Mouse (Mus musculus): ENCODE results near the gene Svs5. TPM values are rescaled to one million over a fixed set of nuclear protein-coding genes. Genes with fewer than 3 reads are reported as not detected.
"Not testable (repeated sequence)": the region's sequence is repeated elsewhere in the genome, so short reads cannot be mapped to it uniquely, and the experiment has no call there.

Svs5 gene
- total RNA-seq (2014; fragmentation: Nextera tagmentation) (not detected in 2 replicates), total RNA-seq (2017) (not detected in 2 replicates)

DNA sequence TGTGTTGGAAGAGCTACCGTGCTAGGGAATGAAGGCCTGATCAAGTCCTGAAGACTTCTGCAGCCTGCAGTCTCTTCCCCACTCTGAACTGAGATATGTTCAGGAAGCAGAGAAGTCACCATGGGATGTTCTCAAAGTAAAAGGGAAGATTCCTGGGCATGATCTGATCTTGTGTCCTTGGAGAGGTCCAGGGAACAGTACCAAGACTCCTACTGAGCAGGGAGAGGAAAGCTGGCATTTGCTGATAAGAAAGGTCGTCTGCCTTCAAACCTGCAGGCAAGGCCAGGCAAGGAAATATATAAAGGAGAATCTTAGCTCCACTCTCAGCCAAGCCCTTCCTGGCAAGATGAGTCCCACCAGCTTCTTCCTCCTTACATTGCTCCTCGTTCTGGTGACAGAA lies at the start of gene Svs5:
TSS of gene Svs5 (plus strand) at position 301 of the 400 bp plus-strand sequence.
- ATAC-seq (replicated peaks; ENCODE audit: poor library complexity, severe bottlenecking): not testable (repeated sequence)

DNA sequence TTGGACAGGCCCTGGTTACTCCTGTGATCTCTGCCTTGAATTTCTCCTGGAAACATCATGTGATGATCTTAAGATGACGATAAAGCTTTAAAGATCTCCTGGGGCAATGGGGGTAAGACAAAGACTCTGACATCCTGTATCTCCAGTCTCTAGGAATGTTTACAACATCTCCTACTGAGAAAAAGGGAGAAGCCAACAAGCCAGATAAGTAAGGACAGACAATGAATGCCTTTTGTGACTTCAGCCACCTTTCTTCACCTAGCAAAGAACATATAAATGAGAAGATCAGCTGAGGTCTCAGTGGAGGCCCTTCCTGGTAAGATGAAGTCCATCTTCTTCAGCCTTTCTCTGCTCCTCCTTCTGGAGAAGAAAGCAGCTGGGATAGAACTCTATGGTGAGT lies 43.6 kb upstream of the Svs5 start, which contains the start of gene Svs3a:
TSS of gene Svs3a (plus strand) at position 301 of the 400 bp plus-strand sequence.
- ATAC-seq (replicated peaks; ENCODE audit: poor library complexity, severe bottlenecking): not testable (repeated sequence)

DNA sequence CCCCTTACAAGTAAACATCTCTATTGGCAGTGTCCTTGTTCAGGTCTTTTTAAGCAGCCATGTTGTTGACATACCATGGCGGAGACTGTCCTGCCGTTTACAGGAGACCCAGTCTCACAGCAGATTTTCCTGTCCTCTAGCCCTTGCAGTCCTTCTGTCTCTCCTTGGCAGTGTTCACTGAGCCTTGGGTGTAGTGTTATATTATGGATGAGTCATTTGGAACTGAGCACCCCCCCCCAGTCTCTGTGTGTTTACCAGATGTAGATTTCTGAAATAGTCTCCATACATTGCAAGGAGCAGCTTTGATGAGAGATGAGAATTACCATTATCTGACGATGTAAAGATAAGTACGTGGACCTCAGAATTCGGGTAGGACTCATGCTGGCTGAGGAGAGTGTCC lies 19.9 kb upstream of the Svs5 start:
- ATAC-seq (replicated peaks; ENCODE audit: poor library complexity, severe bottlenecking): no peak

DNA sequence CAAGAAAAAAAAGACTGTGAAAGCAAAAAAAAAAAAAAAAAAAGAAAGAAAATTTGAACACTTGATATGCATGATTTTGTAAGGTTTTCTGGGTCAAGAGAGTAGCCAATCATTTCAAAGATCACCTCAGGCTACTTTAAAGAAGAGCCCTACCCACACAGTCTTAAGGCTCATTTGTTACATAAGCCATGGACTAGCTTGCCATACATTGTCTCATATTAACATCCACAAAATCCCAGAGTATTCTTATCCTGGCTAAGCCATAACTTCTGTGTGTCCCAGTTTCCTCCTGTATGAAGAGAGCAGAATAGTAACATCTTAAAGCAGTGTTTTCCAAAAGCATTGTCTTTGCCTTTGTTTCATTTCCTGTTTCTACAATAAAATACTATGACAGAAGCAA lies 17.1 kb upstream of the Svs5 start:
- not testable (repeated sequence) for ATAC-seq (replicated peaks; ENCODE audit: poor library complexity, severe bottlenecking)

DNA sequence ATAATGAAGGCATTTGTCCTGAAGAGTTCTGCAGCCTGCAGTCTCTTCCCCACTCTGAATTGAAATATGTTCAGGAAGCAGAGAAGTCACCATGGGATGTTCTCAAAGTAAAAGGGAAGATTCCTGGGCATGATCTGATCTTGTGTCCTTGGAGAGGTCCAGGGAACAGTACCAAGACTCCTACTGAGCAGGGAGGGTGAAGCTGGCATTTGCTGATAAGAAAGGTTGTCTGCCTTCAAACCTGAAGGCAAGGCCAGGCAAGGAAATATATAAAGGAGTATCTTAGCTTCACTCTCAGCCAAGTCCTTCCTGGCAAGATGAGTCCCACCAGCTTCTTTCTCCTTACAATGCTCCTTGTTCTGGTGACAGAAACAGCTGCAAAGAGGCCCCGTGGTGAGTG lies 16.1 kb upstream of the Svs5 start, which contains the start of gene Svs6:
TSS of gene Svs6 (plus strand) at position 301 of the 400 bp plus-strand sequence.
- ATAC-seq (replicated peaks; ENCODE audit: poor library complexity, severe bottlenecking): not testable (repeated sequence)

DNA sequence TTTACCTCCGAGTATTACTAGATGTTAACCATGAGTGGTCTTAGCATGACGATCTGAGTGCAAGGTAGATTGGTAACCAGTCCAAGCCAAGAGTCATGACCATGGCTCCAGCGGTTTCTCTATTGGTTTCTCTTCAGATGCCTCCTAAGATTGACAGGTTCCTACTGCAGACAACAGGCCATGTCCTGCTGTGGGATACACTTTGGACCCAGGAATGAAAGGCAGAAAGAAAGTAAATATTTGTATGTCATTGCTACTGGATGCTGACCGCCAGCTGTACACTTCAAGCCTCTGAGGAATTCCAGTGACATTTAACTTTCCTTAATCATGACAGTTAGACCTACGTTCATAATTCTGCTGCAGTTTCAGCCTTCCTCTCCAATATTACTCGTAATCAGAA lies 11.6 kb upstream of the Svs5 start:
- ATAC-seq (replicated peaks; ENCODE audit: poor library complexity, severe bottlenecking): no peak

DNA sequence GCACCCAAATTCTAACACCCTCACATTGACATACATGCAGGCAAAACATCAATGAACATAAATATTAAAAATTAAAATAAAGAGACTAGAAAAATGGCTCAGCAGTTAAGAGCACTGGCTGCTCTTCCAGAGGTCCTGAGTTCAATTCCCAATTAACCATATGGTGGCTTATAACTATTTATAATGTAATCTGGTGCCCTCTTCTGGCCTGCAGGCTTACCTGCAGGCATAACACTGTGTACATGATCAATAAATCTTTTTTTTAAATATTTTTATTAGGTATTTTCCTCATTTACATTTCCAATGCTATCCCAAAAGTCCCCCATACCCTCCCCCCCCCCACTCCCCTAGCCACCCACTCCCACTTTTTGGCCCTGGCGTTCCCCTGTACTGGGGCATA lies 11.2 kb downstream of the Svs5 start:
- not testable (repeated sequence) for ATAC-seq (replicated peaks; ENCODE audit: poor library complexity, severe bottlenecking)

DNA sequence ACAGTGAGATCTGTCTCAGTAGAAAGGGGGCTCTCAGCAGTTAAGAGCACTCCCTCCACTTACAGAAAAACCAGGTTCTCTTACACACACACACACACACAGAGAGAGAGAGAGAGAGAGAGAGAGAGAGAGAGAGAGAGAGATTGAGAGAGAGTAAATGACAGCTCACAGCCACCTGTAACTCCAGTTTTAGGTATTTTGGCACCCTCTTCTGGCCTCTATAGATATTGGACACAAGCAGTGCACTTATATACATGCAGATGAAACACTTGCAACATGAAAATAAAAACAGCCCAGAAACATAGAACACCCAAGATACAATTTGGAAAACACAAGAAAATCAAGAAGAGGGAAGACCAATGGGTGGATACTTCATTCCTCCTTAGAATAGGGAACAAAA lies 15.2 kb downstream of the Svs5 start:
- ATAC-seq (replicated peaks; ENCODE audit: poor library complexity, severe bottlenecking): not testable (repeated sequence)

DNA sequence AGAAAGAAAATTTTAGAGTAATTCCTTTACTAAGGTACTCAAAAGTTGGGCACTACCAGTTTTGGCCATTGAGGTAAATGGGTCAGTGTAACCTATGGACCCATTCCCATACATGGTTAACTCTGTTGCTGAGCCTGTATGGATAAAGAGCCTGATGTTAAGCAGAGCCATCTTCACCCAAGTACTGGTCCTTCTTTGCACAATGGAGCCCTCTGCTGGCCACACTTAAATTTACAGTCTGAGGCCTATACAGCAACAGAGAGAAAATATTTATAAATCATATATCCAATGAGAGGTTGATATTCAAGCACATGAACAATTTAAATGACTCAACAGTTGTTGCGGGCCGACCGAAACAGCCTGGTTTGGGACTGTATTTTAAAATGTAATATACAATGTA lies 16.4 kb downstream of the Svs5 start:
- peak; percentile 74 for ATAC-seq (replicated peaks; ENCODE audit: poor library complexity, severe bottlenecking)

DNA sequence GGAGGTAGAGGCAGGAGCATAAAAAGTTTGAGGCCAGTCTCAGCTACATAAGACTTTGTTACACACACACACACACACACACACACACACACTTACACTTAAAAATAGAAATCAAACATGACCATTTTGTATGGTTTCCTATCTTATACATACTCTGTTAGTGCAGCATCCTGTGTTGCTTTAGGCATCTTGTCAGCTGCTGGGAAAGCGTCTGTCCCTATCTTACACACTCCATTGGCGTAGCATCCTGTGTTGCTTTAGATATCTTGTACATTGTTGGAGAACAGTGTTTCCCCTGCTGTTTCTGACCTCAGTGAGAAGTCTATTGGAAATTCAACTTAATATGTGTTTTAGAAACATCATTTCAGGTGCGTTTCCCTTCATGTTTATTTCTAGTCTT lies 20.2 kb downstream of the Svs5 start:
- ATAC-seq (replicated peaks; ENCODE audit: poor library complexity, severe bottlenecking): no peak

DNA sequence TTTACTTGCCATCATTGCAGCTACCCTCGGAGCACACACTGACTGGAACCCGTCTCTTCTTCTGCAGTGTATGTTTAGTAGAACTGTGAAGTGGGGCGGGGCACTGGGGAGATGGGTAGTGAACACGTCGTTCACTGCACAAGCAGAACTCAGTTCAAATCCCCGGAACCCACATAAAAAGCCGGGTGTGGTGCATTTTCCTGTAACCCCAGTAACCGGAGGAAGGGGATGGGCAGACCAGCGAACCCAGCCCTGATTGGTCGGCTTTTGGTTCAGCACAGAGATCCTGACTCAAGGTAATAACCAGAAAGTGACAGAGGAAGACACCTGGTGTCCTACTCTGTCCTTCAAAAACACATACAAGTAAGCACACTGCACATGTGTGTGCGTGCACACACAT lies 20.8 kb downstream of the Svs5 start:
- ATAC-seq (replicated peaks; ENCODE audit: poor library complexity, severe bottlenecking): no peak

DNA sequence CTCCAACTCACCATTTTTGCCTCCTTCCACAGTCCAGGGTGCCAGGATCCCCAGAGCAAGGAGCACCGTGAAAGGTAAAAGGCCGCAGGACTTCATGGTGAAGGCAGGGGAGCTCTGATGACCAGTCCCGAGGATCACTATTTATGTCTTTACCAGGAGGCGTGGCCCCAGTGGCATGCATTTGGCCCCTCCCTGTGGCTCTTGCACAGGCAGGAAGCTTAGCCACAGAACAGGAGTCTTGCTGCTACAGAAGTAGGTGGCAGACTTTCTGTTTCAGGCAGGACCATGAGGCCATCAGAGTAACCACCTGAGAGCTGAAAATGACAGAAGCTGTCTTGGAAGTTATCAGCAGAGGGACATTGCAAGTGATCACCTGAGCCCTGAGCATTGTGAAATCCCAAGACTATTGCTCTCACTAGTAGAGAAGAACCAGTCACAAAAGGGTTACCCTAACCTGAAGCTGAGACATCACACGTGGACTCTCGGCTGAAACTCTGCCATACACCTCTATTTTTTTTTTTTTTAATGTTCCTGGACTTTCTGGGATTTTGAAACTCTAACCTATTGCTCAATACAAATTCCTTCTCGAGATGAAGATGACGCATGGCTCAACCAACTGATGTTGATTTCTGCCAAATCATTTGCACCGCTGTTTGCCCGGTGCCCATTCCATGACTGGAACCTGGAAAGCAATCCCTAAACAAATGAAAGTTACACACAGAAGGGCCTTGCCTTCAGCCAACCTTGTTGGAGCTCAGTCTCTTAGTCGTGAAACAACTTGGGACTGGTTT lies 23.8 kb downstream of the Svs5 start:
- ATAC-seq (replicated peaks; ENCODE audit: poor library complexity, severe bottlenecking): peak; percentile 75

DNA sequence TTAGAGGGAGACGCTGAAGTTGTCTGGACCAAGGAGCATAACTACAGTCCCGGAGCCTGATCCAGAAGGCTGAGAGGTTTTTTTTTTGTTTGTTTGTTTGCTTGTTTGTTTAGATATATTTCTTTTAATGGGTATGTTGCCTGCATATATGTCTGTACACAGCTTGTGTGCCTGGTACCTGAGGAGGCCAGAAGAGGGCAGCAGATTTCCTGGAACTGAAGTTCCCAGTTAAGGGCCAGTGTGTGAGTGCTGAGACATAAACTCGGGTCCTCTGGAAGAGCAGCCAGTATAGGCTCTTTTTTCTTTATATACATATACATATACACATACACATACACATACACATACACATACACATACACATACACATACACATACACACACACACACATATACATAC lies 25.8 kb downstream of the Svs5 start:
- ATAC-seq (replicated peaks; ENCODE audit: poor library complexity, severe bottlenecking): no peak

DNA sequence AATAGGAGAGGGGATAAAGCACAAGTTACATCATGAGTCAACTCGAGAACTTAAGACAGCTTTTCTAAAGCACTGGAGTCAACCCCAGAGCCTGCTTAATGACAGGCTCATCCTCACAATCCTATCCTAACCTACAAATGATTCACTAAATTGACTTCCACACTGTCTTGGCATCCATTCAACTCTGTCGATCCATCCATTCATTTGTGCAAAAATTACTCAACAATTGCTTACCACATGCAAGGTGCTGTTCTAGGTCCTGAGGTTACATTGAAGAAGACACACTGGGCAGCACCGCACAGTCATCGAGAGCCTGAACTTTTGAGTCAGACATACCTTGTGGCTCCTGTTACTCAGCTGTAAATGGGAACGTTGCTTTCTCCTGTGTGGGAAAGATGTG lies 26.5 kb downstream of the Svs5 start:
- ATAC-seq (replicated peaks; ENCODE audit: poor library complexity, severe bottlenecking): peak; percentile 33

DNA sequence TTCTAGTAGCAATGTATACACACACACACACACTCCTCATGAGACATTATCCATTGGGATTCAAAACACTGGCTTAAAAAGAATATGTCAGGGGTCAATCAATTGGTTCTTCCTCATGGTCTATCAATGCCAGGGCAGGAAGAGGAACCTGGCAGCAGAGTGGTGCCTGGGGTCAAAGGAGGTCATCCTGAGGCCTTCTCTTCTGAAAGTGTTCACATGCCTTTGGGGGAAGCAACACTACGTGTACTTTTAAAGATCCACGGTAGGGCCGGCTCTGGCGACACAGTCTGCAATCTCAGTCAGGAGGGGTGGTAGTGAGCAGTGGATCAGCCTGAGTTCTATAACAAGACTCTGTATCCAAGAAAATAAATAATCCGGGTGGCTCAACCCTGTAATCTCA lies 27.1 kb downstream of the Svs5 start:
- ATAC-seq (replicated peaks; ENCODE audit: poor library complexity, severe bottlenecking): peak; percentile 53

DNA sequence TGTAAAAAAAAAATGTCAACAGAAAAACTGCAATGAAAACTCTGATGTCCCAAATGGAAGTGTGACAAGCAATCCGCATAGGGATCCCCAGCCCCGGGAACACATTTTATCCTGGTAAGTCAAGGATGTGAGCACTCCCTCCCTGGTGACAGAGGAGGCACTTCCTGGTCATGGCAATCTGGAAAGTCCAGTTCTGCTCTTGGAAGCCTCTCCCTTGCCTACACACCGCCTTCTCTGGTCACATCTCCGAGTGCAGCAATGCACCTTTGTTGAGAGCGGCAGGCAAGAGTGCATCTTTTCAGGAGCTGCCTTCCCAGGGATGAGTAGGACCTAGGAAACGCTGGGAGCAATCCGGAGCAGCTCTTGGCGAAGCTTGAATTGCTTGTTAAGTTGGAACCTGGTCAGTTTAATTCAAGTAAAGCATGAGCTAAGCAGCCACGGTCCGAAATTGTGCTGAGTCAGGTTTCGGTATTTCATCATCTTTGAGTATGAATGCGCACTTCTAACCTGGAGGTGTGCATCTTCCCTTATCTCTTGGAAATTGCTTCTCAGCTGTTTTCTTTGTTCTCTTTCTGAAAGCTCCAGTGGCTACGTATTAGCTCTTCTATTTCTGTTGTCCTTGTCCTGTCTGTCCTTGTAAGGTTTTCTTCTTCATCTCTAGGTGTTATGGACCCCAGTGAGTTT lies 28.6 kb downstream of the Svs5 start:
- no peak for ATAC-seq (replicated peaks; ENCODE audit: poor library complexity, severe bottlenecking)

DNA sequence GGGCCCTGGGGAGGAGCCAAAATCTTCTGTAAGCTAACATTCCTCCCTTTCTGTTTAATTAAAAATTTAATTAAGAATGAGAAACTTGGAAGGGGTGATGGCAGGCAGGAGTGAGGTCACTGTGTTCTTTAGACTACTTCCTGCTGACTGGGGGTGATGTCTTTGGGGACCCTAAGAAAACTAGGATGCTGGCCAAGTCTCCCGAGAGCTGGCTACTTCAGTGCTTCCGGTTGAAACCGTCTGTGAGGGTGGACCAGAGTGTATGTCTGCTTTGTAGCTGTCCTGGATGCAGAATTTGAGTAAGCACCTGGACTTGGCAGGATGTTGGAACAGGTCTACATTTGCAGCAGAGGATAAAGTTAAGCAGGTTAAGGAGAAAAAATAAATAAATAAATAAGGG lies 34.4 kb downstream of the Svs5 start:
- ATAC-seq (replicated peaks; ENCODE audit: poor library complexity, severe bottlenecking): no peak

DNA sequence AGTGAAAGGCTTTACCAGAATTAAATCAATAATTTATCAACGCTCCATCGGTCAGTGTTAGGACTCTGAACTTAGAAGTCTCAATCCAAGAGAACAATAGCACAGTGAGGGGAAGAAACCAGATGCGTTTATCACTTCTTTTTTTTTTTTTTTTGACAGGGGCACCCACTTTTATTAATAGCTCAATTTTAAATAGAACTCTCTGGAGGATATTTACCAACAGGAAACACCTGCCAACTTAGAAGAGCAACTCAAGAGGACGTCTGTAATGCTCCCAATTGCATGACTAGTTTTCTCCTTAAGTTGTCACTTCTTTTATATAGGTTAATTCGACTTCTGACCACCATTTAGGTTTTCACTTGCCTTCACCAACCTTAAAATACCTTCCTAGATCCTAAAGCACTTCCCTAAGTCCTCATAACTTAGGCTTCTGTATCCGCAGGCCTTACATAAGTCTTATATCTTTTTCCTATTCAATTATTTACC lies 36.1 kb downstream of the Svs5 start:
- ATAC-seq (replicated peaks; ENCODE audit: poor library complexity, severe bottlenecking): peak; percentile 43

DNA sequence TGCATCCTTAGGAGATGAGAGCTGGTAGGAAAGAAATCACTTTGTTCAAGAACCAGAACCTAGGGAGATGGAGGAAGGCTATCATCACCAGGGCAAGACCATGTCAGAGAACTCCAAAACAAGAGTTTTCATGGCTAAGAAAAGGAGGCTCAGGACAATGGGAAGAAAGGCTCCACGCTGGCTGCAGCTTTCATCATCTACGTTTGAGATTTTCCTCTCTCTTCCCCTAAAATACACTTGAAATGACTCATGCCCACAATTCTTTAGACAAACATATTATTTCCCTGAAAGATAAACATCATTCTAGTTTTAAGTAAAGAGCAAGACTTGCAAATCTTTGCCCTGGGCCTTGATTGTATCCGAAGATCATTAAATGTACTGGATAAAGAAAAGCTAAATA lies 38.8 kb downstream of the Svs5 start:
- ATAC-seq (replicated peaks; ENCODE audit: poor library complexity, severe bottlenecking): no peak

DNA sequence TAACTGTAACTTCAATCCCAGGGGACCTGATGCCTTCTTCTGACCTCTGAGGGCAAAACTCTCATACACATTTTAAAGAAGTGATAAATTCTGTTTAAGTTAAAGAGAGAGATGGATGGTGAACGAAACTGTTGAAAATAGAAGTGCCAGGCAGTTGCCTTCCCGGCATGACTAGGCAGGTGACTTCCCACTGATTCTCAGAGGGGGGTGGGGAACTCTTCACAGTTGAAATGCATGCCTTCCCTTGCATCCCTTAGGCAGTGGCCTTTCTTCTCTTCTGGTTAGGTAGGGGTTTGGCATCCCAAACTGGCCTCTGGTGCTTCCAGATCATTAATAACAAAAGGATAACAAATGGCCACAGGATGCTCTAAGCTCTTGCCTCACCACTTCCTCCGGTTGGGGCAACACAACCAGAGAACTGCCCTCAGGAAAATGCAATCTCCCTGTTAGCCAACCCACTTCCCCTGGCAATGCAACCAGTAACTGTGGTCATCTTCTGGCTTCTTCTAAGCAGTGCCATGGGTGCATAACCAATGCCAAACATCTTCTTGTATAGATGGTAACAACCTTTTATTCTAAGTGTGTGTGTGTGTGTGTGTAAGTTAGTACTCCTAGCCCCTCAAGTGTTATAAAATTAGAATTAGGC lies 40.0 kb downstream of the Svs5 start:
- peak; percentile 86 for ATAC-seq (replicated peaks; ENCODE audit: poor library complexity, severe bottlenecking)

DNA sequence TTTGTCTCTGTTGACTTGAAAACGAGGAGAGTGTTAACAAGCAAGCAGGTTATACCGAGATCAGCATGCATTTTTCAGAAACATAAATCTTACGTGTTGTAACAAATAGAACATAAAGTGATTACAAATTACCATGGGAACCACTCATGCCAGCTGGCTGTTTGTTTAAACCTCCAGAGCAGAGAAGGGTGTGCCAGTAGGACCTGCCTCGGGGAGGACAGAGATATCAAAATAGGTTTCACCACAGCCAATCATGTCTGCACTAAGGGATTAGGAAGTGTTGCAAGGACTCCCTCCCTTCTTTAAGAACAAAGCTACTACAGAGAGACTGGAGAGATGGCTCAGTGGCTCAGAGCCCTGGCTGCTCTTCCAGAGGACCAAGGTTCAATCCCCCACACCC lies 40.6 kb downstream of the Svs5 start:
- peak; percentile 86 for ATAC-seq (replicated peaks; ENCODE audit: poor library complexity, severe bottlenecking)

Measured in granulocyte monocyte progenitor cell, adult 5-6 weeks (primary cell).